Mouse (Mus musculus): ENCODE measurements around the gene Tmem248. TPM values are rescaled to one million over a fixed set of nuclear protein-coding genes. Genes with fewer than 3 reads are reported as not detected.
A peak's percentile ranks its signal among the peaks of the same experiment; 100 is the strongest.

The Tmem248 gene
- total and polyA plus RNA-seq, 3 experiments: 20.8 to 46.1 (median 35.7) TPM

DNA sequence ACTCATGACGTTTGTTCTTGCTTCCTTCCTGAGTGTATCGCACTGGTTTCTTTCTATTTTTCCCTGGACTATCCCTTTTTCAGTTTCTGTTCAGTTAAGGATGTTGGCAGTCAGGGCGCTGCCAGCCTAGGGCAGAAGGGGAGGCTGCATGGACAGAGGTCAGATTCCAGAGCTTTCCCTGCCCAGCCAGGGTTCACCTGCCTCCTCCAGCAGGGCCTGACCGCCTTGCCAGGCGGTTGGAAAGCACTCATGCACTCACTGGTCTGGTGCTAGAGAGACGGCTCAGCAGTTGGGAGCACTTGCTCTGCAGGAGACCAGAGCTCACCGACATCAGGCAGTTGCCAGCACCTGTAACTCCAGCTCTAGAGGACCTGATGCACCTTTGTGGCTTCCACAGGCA is 22.4 kb downstream of the Tmem248 start:
- intact Hi-C loops (cut with DNase I): no loop called here
- Histone ChIP-seq H3K36me3 (ENCODE audit: control insufficient read depth, insufficient read depth, low read length) (no peaks in the 10 kb centered on the region), H3K27ac (no peak overlapping the region), H3K79me2 (replicated peaks; ENCODE audit: control insufficient read depth, insufficient read depth, low read length) (no peaks in the 10 kb centered on the region), H3K4me3 (no peak overlapping the region), H3K27me3 (ENCODE audit: control insufficient read depth, insufficient read depth, low read length) (no peaks in the 10 kb centered on the region), H3K4me1 (ENCODE audit: control insufficient read depth, insufficient read depth, low read length) (no peaks in the 10 kb centered on the region), H3K9ac (ENCODE audit: low read depth, low read length) (no peak overlapping the region)
- TF ChIP-seq CTCF (IDR thresholded peaks at IDR 0.05) (no peak), POLR2A (IDR thresholded peaks at IDR 0.05; ENCODE audit: insufficient read depth, low read depth, low read length) (no peak), EP300 (IDR thresholded peaks at IDR 0.05; ENCODE audit: insufficient read depth, low read depth, low read length) (no peak)
- WGBS: 86% methylated on average over 7 of the region's 7 CpGs
- DNase-seq: no peak

DNA sequence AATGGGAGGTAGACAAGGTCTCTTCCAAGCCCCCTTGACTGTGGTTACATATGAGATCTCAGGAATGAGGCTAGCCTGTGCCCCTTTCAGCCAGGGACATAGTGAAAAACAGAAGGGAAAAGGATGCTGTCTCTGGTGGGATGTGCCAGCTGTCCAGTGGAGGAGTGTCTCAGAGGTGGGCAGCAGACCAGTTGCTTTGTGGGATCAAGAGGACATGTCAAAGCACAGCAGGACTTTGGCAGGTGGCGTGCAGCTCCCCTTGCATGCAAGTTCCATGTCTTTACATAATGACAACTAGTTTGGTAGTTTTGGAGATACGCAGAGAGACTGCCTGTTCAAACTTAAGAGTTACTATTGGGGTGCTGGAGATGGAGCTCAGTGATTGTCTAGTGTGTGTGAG is 23.0 kb downstream of the Tmem248 start:
- no peak for TF ChIP-seq EP300 (IDR thresholded peaks at IDR 0.05; ENCODE audit: insufficient read depth, low read depth, low read length)
- no peak for TF ChIP-seq POLR2A (IDR thresholded peaks at IDR 0.05; ENCODE audit: insufficient read depth, low read depth, low read length)
- TF ChIP-seq CTCF (IDR thresholded peaks at IDR 0.05): no peak
- no peak overlapping the region for H3K9ac ChIP-seq (ENCODE audit: low read depth, low read length)
- no peak for DNase-seq
- intact Hi-C loops (cut with DNase I): no loop called here
- no peaks in the 10 kb centered on the region for H3K4me1 ChIP-seq (ENCODE audit: control insufficient read depth, insufficient read depth, low read length)
- no peaks in the 10 kb centered on the region for H3K36me3 ChIP-seq (ENCODE audit: control insufficient read depth, insufficient read depth, low read length)
- 92% methylated on average over 2 of the region's 2 CpGs for WGBS
- H3K27me3 ChIP-seq (ENCODE audit: control insufficient read depth, insufficient read depth, low read length): no peaks in the 10 kb centered on the region
- no peak overlapping the region for H3K4me3 ChIP-seq
- H3K27ac ChIP-seq: no peak overlapping the region
- H3K79me2 ChIP-seq (replicated peaks; ENCODE audit: control insufficient read depth, insufficient read depth, low read length): no peaks in the 10 kb centered on the region

DNA sequence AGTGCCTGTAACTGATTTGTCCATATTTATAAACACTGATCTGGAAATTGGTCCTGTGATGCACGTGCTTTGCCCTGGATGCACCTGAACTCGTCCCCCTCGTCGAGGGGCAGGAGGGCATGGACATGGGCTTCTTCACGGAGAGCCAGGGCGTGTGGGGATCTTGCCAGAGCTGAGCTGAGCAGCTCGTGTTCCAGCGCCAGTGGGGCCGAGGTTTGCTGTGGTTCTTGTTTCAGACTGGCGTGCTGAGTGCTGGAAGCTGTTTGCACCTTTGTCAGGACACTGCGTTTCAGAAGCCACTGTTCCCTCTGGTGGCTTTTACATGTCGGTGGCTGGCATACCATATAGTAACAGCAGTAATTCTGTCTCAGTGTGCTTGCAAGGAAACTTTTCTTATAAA is 24.5 kb downstream of the Tmem248 start:
- Histone ChIP-seq H3K4me3 (no peak overlapping the region), H3K79me2 (replicated peaks; ENCODE audit: control insufficient read depth, insufficient read depth, low read length) (no peaks in the 10 kb centered on the region), H3K9ac (ENCODE audit: low read depth, low read length) (no peak overlapping the region), H3K4me1 (ENCODE audit: control insufficient read depth, insufficient read depth, low read length) (no peaks in the 10 kb centered on the region), H3K27me3 (ENCODE audit: control insufficient read depth, insufficient read depth, low read length) (no peaks in the 10 kb centered on the region), H3K36me3 (ENCODE audit: control insufficient read depth, insufficient read depth, low read length) (no peaks in the 10 kb centered on the region), H3K27ac (no peak overlapping the region)
- no peak for DNase-seq
- intact Hi-C loops (cut with DNase I): no loop called here
- TF ChIP-seq EP300 (IDR thresholded peaks at IDR 0.05; ENCODE audit: insufficient read depth, low read depth, low read length) (no peak), POLR2A (IDR thresholded peaks at IDR 0.05; ENCODE audit: insufficient read depth, low read depth, low read length) (no peak), CTCF (IDR thresholded peaks at IDR 0.05) (no peak)
- 85% methylated on average over 12 of the region's 12 CpGs for WGBS

DNA sequence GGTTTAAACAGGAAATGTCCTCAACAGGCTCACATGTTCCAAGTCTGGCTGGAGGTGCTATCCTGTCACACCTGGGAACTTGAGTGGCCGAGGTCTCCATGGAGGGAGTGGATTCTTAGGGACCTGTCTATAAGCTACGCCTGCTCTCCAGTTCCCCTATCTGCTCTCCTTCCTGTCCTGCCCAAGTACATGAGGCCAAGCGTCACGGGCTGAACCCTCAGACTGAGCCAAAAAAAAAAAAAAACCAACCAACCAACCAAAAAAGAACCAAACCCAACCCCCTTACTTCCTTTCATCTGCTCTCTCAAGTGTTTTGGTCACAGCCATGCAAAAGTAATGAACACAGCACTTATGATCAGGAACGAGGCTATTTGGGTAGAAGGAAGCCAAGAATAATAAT is 30.9 kb downstream of the Tmem248 start:
- H3K27me3 ChIP-seq (ENCODE audit: control insufficient read depth, insufficient read depth, low read length): no peaks in the 10 kb centered on the region
- intact Hi-C loops (cut with DNase I): no loop called here
- H3K79me2 ChIP-seq (replicated peaks; ENCODE audit: control insufficient read depth, insufficient read depth, low read length): no peaks in the 10 kb centered on the region
- peak overlapping the region; percentile 12 for H3K27ac ChIP-seq
- no peak overlapping the region for H3K4me3 ChIP-seq
- DNase-seq: no peak
- TF ChIP-seq EP300 (IDR thresholded peaks at IDR 0.05; ENCODE audit: insufficient read depth, low read depth, low read length) (no peak), POLR2A (IDR thresholded peaks at IDR 0.05; ENCODE audit: insufficient read depth, low read depth, low read length) (no peak), CTCF (IDR thresholded peaks at IDR 0.05) (no peak)
- WGBS: 32% methylated on average over 5 of the region's 5 CpGs
- no peak overlapping the region for H3K9ac ChIP-seq (ENCODE audit: low read depth, low read length)
- H3K4me1 ChIP-seq (ENCODE audit: control insufficient read depth, insufficient read depth, low read length): no peaks in the 10 kb centered on the region
- peaks cover 7% of the 10 kb centered on the region for H3K36me3 ChIP-seq (ENCODE audit: control insufficient read depth, insufficient read depth, low read length)

DNA sequence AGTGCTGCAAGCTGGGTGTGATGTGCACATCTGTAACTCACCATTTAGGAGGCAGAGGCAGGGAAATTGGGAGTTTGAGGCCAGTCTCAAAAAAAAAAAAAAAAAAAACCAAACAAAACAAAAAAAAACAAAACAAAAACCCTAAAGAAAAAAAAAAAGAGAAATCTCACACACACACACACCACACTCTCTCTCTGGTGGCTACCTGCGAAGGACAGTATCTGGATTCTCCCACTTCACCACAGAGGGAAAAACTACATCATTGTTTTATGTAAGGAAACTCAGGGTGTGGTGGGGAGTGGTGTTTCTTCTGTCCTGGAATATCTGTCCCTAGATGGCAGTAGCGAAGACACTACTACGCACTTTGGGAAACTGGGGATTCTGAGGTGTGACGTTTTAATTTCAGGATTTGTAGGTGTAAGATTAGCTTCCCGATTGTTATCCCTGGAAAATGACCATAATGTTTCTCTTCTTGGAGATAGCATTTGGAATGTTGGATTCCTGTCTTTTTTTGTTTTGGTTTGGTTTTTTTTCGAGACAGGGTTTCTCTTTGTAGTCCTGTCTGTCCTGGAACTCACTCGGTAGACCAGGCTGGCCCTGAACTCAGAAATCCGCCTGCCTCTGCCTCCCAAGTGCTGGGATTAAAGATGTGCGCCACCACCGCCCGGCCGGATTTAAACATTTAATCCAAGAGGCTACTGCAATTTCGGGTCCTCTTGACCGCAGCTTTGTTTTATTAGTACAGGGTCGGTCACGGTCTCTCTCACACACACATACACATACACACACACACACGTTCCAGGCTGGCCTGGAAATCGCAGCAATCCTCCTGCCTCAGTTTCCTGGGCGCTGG is 37.5 kb downstream of the Tmem248 start:
- Histone ChIP-seq H3K79me2 (replicated peaks; ENCODE audit: control insufficient read depth, insufficient read depth, low read length) (no peaks in the 10 kb centered on the region), H3K4me3 (peak overlapping the region; percentile 74), H3K4me1 (ENCODE audit: control insufficient read depth, insufficient read depth, low read length) (peaks cover 2% of the 10 kb centered on the region; the same call in 1 of the 2 replicates), H3K36me3 (ENCODE audit: control insufficient read depth, insufficient read depth, low read length) (peaks cover 7% of the 10 kb centered on the region), H3K27me3 (ENCODE audit: control insufficient read depth, insufficient read depth, low read length) (no peaks in the 10 kb centered on the region), H3K9ac (ENCODE audit: low read depth, low read length) (peak overlapping the region; percentile 91), H3K27ac (peak overlapping the region; percentile 95)
- TF ChIP-seq EP300 (IDR thresholded peaks at IDR 0.05; ENCODE audit: insufficient read depth, low read depth, low read length) (no peak), POLR2A (IDR thresholded peaks at IDR 0.05; ENCODE audit: insufficient read depth, low read depth, low read length) (peak; percentile 41; the same call in 1 of the 2 replicates), CTCF (IDR thresholded peaks at IDR 0.05) (peak; percentile 71)
- no peak for DNase-seq
- intact Hi-C loops (cut with DNase I): loop anchor here (2.0 to 5.0 kb wide), 2 partner anchors 32 to 82 kb away; partner anchors contain the start of gene Rabgef1
- 3% methylated on average over 19 of the region's 19 CpGs for WGBS
